Mouse (Mus musculus) fibroblast of lung, adult 2 months (primary cell): ENCODE data around the gene Topbp1.

Experiments
- DNase-seq: peaks from one replicate; pipeline ENCODE4 v3.0.0-alpha.2; 2011; ENCODE audit warnings: low read depth

Gene Topbp1

DNA sequence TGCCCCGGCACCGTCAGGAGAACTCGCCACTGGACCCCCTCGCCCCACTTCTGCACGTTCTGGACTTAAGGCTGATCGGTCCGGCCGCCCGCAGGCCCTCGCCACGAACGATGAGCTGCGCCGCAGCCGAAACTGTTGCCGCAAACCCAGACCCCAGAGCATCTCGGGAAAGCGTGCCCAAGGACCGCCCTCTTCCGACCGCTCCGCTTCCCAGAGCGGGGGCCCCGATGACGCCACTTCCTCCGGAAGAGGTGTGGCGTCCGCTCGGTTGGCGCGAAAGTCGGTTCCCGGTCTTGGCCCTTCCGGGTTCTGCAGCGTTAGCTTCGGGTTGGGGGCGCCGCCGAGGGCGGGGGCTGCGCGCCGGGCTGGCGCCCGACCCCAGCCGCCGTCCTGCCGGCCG, at the start of gene Topbp1, which contains the start of gene 1300017J02Rik:
Topbp1 (plus strand) TSS at position 289 of the 400 bp plus-strand sequence.
1300017J02Rik (minus strand) TSS at position 156 of the 400 bp plus-strand sequence.
- peak; percentile 78 for DNase-seq

DNA sequence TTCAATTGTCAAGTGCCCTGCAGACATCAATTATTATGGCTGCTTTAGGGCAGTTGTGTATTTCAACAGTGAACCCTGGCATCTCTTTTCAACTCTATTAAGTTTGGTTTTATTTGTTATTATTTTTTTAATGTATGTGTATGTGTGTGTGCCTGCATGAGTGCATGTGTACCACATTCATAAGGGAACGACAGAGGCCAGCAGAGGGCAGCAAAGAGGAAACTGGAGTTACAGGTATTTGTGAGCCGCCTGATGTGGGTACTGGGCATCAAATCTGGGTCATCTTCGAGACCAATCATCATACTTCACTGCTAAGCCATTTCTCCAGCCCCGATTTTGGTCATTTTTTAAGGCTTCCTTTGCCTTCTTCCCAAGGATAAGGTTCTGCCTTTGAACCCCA, 39.2 kb upstream of the Topbp1 start:
- DNase-seq: no peak

DNA sequence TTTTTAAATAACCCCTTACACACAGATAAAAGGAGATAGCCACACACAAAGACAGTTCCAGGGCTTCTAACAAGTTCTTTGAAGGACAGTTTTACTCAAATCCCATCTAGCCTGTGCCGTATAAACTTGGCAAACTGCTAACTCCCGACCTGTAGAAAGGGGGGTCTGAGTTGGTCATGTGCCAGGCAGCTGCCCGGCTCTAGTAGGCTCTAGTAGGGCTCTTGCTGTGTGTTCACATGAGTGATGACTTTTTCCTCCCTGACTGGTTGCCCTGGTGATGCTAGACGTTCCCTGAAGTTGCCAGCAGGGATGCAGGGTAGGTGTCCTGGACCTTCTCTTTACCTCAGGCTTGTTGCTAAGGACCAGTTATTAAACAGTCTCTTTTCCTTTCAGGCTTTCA, 33.9 kb upstream of the Topbp1 start:
- DNase-seq: no peak

DNA sequence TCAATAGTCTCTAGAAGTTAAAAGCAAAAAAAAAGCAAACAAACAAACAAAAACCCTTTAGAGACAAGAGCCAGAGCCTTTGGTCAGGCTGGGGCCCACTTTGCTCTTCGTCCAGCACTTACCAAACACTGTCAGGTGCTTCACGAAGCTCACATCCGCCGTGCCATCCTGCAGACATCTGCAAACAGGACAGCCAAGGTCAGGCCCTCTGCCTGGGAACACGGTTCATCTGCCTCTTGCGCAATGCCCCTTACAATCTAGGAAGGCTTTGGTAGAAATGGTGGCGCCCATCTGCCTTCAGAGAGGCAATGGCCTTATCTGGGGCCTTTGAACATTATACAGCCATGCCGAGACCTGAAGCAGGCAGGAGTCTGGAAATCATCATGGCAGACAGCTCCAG, 30.2 kb upstream of the Topbp1 start:
- no peak for DNase-seq

DNA sequence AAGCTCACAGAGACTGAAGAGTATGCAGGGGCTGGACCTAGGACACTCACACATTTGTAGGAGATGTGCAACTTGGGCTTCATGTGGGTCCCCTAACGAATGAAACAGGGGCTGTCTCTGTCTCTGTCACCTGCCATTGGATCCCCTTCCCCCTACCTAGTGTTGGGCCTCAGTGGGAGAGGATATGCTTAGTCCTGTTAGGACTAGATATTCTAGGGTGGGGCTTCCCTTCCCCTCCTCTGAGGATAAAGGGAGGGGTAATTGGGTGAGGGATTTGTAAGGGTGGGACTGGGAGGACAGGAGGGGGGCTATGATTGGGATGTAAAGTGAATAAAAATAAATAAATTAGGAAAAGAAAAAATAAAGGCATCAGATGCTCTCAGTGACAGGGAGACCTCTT, 29.3 kb upstream of the Topbp1 start:
- no peak for DNase-seq

DNA sequence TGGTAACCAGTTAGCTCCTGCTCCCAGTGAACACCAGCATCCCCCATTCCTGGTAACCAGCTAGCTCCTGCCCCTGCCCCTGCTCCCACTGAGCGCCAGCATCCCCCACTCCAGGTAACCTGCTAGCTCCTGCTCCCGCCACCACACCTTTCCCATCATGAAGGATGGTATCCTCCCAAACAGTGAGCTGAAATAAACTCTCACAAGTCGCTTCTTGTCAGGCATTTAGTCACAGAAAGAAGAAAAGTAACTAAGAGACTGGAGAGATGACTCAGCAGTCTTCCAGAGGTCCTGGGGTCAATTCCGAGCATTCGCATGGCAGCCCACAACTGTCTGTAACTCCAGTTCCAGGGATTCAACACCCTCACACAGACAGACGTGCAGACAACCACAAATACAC, 28.1 kb upstream of the Topbp1 start:
- DNase-seq: no peak

DNA sequence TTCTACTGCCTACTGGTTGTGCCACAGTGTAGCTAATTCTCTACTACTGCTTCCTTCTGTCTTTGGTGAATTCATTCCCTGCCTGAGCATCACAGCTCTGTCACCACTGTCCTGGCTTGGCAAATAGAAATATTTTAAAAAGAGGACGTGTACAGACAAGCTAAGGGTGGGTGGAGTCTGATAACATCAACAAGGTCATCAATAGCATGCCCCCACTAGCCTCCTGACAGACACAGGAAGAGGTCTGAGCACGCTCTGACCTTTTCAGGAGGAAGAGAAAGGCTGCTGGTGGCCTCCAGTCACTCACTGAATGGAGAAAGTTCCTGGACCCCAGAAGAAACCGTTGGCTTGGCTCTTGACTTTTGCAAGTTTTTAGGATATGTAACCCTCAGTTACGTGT, 18.6 kb upstream of the Topbp1 start:
- no peak for DNase-seq

DNA sequence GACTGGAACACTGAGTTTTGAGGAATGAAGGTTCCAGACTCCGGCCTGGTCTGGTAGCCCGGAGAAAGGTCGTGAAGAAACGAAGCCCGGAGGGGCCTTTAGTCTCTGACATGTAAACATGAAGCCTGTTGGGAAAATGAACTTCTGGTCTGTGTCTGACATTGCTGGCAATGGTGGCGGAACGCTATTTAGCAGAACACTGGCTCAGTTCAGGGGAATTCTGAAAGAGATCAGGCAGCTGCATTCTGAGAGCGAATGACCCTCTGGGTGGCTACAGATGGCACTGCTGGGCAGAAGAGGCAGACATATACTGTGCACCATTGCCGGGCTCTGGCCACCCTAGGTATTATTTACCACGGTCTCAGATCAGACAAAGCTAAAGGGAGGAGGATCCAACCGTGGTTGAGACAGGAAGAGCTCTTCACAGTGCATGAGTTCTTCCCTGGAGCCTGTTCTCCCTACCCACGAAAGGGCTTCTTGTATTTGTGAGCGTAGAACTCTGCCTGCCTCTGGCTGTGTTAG, 18.1 kb upstream of the Topbp1 start:
- no peak for DNase-seq

DNA sequence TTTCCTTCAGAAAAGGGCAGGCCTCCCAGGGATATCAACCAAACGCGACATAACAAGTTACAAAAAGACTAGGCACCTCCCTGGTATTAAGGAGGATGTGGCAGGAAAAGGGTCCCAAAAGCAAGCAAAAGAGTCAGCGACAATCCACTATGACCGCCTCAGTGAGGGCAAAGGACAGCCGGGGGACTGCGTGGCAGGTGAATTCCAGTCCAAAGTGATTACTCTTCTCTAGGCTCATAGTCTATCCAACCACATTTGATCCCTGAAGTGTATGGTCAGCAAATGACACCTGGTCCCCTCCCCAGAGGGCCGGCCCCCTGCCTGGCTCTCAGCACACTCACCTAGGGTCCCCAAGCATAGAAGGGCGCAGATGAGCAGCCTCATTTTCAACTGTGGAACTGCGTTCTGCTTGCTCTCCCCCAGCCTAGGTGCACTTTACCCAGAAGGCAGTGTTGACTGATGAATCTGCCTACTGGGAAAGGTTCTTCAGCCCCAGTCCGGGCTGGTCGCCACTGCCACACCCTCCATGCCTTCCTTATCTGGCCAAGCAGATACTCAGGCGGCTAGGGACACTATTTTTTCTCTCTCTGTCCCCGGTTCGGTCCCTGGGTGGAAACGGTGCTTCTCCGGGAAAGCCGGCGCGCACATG, 17.1 kb upstream of the Topbp1 start:
- DNase-seq: no peak

DNA sequence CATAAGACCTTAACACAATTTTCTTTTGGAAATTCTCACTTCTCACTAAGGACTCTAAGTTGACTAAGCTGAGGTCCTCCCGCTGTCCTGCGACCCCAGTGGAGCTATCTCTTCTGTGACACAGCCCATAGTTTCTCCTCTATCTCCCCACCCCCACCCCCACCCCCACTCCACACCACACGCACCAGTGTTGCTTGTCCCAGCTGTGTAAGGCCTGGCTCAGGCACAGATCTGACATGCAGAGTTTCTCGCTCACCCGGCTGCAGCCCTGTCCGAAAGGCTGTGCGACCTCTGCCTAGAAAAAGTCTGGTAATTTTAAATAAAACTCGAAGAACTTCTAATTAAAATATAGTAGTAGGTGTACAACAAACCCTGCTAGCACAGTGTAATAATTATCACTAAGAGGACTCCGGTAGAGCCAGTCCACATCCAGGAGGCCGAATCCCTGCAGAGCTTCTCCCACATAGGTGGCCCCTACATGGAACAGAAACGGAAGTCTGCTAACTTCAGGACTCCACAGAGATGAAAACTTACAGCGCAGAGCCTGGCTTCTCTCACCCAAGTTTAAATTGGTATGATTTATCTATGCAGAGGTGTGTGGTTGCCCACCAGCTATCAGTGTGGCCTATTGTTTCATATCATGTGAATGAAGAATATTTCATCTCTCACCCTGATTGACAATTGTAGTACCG, 16.4 kb upstream of the Topbp1 start:
- DNase-seq: no peak

DNA sequence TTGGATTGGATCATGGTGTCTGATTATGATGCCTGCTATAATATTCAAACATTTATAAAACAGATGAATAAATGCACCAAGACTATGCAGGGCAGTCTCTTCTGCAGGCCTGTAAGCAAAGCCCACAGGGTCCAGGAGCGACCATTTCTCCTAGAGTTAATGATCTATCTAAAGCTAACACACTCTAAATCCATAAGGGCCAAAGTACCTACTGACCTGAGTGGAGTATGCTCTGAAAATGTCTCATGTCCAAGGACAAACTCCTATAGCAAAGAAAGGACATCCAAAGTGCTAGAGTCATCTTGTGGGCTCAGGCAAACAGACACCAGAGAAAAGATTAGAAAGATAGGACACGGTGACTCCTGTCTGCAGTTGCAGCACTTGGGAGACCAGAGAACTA, 10.5 kb upstream of the Topbp1 start:
- DNase-seq: no peak

DNA sequence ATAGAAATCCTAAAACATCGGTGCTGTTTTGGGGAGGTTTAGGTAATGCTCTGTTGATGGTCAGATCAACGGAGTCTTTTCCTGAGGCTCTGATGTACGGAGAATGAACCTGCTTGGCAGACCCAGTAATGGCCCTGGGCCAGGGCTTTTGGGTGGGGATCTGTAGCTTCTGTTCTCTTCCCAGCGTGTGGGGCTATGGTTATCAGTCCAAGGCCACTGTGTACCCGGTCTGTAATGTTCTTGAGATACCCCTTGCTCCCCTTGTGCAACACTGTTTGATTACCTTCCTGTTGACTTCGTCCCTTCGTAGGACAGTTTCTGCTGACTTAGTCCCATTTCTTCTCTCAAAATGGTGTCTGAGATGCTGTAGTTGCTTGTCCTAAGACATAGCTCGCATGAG, 3.9 kb upstream of the Topbp1 start:
- DNase-seq: no peak

DNA sequence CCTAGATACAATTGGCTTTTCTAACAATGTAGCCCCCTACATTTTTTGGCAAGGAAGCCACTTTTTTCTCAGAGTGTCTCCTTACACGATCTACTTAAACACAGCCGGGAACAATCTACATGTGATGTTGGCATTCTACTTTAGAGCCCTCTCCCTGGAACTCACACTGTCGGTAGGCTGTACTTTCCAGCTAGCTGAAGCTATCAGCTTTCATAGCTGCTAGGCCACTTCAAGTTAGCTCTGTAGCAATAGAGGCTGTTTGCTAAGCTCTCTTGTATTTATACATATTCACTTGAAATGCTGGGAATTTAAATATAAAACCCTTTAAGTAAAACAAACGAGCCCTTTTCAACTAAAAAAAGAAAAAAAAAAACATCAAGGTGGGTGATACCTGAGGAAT, 2.8 kb upstream of the Topbp1 start:
- DNase-seq: no peak

DNA sequence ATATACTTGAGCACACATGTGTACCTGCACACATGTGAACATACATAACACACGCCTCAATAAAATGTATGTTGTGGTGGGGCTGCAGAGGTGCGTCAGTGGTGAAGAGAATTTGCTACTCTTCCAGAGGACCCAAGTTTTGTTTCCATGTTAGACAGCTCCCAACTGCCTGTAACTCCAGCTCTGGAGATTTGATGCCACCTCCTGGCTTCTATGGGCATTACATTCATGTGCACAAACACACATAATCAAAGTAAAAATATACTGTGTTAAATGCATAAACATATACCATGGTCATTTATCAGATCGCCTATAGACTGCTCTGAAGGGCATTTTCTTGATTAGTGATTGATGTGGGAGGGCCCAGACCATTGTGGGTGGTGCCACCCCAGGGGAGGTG, 2.3 kb upstream of the Topbp1 start:
- DNase-seq: peak; percentile 24

DNA sequence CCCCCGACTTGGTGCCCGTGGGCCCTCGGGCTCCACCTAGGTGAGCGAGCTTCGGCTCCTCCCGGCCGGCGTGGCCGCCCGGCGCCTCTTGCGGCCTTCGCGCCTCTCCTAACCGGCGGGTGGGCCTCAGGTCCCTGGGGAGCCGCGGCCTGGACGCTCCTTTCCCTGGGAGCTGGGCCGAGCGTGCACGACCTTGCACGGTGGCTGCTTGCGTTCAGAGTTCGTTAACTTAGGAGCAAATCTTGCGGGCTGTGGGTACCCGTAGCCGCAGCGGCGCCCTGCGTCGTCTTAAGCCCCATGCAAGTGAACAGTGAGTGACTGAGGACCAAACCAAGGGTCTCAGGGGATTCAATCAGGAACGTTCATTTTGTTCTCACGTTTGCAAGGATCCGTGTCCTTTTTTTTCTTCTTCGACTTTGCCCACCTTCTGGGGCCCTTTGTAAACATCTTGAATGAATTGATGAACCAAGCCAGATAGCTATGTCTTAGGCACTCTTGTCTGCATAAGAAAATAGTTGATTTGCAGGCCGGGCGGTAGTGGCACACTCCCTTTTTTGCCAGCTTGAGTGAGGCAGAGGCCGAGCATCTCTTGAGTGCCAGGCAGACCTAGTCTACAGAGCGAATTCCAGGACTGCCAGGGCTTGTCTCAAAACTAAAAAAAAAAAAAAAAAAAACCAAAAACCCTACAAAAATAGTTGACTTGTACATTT, 472 bp downstream of the Topbp1 start:
- no peak for DNase-seq

DNA sequence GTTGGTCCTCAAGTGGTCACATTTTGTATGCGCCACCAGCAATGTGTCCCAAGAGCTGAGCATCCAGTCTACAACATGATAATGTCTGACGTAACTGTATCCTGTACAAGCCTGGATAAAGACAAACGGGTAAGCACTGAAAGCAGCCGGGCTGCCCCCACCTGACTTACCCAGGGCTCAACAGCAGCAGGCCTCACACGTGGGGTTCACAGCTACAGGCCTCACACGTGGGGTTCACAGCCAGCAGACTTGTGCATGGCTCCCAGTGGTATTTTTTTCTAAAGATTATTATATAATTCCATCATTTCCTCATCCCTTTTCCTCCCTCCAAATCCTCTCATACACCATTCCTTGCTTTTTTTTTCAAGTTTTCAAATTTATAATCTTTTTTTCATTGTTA, 4.8 kb downstream of the Topbp1 start:
- no peak for DNase-seq

DNA sequence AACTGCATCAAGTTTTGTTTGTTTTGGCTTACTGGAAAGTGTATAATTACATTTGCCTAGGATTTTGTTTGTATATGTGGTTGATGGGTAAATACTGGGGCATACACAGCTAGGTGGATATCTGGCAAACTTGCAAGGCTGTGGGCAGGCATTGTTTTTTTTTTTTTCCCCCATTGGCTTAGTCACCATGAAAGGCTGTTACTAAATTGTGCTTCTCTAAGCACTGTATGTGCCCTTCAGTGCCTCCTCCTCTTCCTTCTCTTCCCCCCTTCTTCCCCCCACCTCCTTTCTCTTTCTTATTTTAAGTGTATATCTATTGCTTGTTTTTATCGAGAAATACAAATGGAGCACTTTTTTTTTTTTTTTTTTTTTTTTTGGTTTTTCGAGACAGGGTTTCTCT, 19.7 kb downstream of the Topbp1 start:
- DNase-seq: no peak

DNA sequence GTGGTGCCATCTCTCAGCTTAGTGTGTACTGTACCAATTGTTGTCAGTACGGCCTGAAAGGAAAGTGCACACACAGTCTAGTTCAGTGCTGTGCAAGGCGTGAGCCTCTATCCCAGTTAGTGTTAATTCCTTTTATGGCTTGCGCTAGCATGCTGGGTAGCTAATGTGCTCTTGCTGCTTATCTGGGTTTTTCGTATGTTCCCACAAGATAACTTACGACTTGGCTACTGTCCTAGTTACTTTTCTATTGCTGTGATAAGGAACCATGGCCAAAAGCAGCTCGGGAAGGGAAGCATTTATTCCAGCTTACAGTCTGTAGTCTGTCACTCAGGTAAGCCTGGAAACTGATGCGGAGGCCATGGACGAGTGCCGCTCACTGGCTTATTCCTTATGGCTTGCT, 21.4 kb downstream of the Topbp1 start:
- DNase-seq: no peak

DNA sequence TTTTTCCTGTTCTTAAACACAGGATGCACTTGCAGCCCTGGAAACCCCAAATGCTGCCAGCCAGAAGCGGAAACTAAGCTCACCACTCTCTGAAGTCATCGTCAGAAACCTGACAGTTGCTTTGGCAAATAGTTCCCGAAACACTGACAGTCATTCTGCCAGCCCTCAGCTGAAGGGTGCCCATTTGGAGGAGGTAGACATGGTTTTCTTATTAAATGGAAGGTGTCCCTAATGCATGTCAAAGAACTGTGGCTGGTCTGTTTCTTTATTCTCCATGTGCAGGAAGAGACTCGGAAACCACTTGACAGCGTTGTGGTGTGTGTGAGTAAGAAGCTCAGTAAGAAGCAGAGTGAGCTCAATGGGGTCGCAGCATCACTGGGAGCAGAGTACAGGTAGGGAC, 27.6 kb downstream of the Topbp1 start:
- DNase-seq: no peak

DNA sequence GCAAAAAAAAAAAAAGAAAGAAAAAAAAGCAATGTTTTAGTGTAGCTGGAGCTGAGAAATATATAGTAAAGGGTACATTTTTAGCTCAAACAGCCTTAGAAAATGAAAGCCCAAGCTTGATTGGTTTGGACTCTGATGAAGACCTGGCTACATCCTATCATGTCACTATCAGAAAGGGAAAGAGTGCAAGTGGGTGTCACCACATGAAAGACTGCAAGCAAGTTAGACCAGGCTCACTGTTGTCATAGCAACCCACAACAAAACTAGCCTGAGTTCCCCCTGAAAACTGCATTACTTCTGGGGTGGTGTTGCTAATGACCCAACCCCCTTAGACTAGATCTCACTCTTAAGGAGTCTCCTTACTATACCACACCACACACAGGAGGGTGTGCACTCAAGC, 31.9 kb downstream of the Topbp1 start:
- no peak for DNase-seq

DNA sequence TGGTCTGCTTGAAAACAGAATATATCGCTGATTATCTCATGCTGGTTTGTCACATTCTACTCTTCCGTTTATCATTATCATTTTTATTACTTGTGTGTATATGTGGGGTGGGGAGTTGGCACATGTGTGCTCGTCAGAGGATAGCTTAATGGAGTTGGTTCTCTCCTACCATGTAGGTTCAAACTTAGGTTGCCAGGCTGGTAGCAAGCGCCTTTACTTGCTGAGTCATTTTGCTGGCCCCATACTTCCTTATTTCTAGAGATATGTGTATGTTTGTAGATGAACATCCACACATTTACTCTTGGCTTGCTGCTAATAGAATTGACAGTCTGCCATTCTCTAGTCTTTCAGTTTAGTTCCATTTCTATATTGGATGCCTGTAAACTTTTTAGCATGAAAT, 42.0 kb downstream of the Topbp1 start:
- no peak for DNase-seq

DNA sequence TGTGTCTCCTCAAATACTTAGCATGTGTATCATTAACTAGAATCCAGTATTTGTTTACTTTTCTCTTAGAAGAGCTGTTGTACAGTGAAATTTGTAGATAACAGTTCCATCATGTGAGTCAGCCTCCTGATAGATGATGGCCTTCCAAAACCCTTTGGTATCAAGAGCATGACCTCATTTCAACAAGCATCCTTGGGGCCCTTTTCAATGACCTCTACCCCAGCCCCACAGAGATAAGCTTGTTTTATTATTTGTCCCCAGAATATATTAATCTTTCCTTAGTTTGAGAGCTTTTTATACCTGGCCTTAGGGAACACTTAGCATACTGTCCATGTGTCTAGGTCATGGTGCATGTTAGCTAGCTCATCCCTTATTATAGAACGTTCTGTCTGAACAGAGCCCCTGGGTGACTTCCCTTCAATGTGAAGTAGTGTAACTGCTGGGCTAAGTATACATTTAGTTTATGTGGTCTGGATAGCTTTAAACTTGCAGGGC, 43.0 kb downstream of the Topbp1 start:
- DNase-seq: no peak

DNA sequence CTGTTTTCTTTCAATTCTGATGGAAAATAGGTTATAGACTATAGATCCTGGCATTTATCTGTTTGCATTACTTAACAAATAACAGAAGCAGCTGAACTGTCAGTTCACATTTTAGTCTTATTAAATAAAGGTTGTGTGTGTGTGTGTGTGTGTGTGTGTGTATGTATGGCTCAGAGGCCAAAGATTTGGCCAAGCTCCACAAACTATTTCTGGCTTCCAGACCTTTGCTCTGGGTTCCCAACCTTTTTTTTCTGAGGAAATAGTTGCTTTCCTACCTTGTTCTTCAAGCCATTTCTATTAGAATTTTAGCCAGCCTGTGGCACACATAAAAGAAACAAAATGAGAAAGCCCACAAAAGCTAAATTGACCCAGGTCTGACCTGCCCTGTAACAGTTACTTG, 43.8 kb downstream of the Topbp1 start:
- no peak for DNase-seq
